Mouse (Mus musculus): ENCODE measurements around the gene B4galt4. TPM values are rescaled to one million over a fixed set of nuclear protein-coding genes. Genes with fewer than 3 reads are reported as not detected.

Gene B4galt4
- 21.3 TPM for polyA plus RNA-seq (2015; fragmentation: Illumina TruSeq; extraction: RNeasy Lipid Tissue Mini Kit (QIAGEN cat#74804); ENCODE audit: low read depth, low replicate concordance)

DNA sequence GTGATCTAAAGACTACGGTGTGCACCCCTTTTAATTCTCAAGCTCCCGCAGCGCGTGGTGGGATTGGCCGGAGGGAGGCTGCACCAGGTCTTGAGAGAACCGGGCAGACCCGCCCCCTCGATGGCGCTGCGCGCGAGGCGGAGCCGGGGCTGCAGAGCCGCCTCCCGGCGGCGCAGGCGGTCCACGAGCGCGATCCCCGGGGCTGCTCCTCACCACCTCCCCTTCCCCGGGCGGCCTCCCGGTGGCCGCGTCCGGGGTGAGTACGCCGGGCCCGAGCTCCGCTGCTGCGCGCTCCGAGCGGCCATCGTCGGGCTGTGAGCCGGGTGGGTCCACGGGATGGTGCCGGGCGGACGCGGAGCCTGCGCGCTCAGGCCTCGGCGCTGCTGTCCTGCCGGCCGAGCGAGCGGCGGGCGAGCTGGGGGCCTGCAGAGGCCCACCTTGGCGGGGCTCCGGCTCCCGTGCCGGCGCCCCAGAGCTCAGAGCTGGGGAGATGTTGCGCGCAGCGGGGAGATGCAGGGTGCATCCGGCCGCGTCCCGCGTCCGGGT lies at the start of gene B4galt4:
B4galt4 (plus strand) TSS at position 152 of the 546 bp plus-strand sequence.

DNA sequence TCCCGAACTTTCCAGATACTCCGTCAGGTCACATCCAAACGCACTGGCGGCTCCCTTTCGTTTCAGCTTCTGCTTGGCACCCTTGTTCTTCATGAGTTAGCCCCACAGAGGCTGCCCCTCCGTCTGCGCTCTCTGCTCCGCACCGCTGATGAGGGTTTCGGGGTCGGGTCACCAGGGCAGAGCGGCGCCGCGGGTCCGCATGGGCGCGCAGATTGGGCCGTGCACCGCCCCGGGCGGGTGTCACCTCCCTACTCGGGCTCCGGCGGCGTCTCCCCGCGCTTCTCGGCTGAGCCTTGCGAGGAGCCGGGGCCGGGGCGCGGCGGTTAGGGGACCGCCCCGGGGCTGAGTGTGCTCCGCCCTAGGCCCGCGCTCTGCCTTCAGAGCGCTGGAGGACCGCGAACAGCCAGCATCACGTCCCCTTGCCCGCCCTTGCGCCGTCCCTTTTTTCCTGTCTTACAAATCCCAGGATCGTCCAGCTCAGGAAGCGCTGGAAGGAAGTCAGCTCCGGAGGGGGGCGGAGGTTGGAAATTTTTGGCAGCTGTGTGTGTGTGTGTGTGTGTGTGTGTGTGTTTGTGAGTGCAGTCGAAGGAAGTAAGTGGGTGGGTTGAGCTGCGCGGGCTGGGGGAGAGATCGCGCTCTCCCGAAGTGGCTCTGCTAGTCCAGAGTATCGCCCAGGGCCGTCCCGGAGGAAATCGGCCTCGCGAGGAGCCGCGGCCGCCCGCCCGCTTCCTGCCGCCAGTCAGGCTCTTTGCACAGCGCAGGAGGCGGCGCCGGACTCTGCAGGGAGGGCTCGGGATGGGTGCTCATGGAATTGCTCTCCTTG lies 29.3 kb upstream of the B4galt4 start, which contains the start of gene Arhgap31:
Arhgap31 (minus strand) TSS at position 694 of the 823 bp plus-strand sequence.

DNA sequence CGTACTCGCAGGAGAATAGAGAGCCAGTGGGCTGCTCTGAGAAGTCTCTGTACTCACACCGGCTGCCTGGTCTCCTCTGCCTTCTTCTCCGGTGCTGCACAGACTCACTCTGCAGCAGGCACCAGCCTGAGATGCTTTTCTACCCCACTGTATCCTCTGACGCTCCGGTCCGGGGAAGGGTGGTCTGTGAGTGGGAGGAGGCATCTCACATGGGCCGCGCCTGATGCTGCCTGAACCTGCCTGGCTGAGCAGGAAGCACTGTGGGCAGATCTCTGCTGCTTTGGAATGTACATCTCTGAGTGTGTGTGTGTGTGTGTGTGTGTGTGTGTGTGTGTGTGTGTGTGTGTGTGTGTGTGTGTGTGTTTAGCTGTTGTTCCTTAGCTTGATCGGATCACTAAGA lies 58.0 kb downstream of the B4galt4 start, which contains the start of gene Upk1b:
Upk1b (minus strand) TSS at position 238 of the 400 bp plus-strand sequence.

Other genes starting within 250 kb of the B4galt4 start
- gene Timmdc1, start 219.6 kb upstream of the B4galt4 start, polyA plus RNA-seq (2015; fragmentation: Illumina TruSeq; extraction: RNeasy Lipid Tissue Mini Kit (QIAGEN cat#74804); ENCODE audit: low read depth, low replicate concordance): 27.7 TPM
- gene Poglut1, start 192.0 kb upstream of the B4galt4 start, polyA plus RNA-seq (2015; fragmentation: Illumina TruSeq; extraction: RNeasy Lipid Tissue Mini Kit (QIAGEN cat#74804); ENCODE audit: low read depth, low replicate concordance): 57.1 TPM
- gene Tmem39a, start 183.6 kb upstream of the B4galt4 start, polyA plus RNA-seq (2015; fragmentation: Illumina TruSeq; extraction: RNeasy Lipid Tissue Mini Kit (QIAGEN cat#74804); ENCODE audit: low read depth, low replicate concordance): 15.3 TPM
- gene Arhgap31, start 29.0 kb upstream of the B4galt4 start, polyA plus RNA-seq (2015; fragmentation: Illumina TruSeq; extraction: RNeasy Lipid Tissue Mini Kit (QIAGEN cat#74804); ENCODE audit: low read depth, low replicate concordance): 10.4 TPM
- 1.0 TPM for gene Upk1b, start 58.1 kb downstream of the B4galt4 start, polyA plus RNA-seq (2015; fragmentation: Illumina TruSeq; extraction: RNeasy Lipid Tissue Mini Kit (QIAGEN cat#74804); ENCODE audit: low read depth, low replicate concordance)
- gene 4930435E12Rik, start 86.5 kb downstream of the B4galt4 start, polyA plus RNA-seq (2015; fragmentation: Illumina TruSeq; extraction: RNeasy Lipid Tissue Mini Kit (QIAGEN cat#74804); ENCODE audit: low read depth, low replicate concordance): not detected
- gene Igsf11, start 150.4 kb downstream of the B4galt4 start, polyA plus RNA-seq (2015; fragmentation: Illumina TruSeq; extraction: RNeasy Lipid Tissue Mini Kit (QIAGEN cat#74804); ENCODE audit: low read depth, low replicate concordance): 20.0 TPM